Mouse (Mus musculus) adrenal gland, postnatal 36 days (tissue): ENCODE data around the gene Rpp14. TPM values are rescaled to one million over a fixed set of nuclear protein-coding genes. Genes with fewer than 3 reads are reported as not detected.
A peak's percentile ranks its signal among the peaks of the same experiment; 100 is the strongest.

Source experiments
- DNase-seq, 2 experiments: peaks; one replicate each; pipeline ENCODE4 v3.0.0; 2021; ENCODE audit warnings: mixed read lengths in 1 of 2
- long read RNA-seq, 2 experiments: library from polyadenylated mRNA; stranded (forward); transcript quantifications; one replicate each; pipeline ENCODE4 v2.0.0; 2021; ENCODE audit warnings: borderline sequencing depth in 2 of 2
- total RNA-seq, 2 experiments: library from RNA; stranded (reverse); gene quantifications; 2 replicates each; pipeline ENCODE4 v1.2.3; 2021

Rpp14 gene
- 10 to 100 TPM; 43.3 to 46.0 TPM for total RNA-seq
- long read RNA-seq, experiment 1, transcript Rpp14-201 (6 exons, 2,401 nt) = major isoform, 71 of 83 reads
- long read RNA-seq, experiment 1, partial matches to known transcripts = 1 of 83 reads
- long read RNA-seq, experiment 1, other reads (novel, unspliced or antisense) = 8 of 83 reads
- long read RNA-seq, experiment 2, transcript Rpp14-201 (6 exons, 2,401 nt) = major isoform, 21 of 25 reads
- long read RNA-seq, experiment 2, partial matches to known transcripts = 0 of 25 reads
- long read RNA-seq, experiment 2, other reads (novel, unspliced or antisense) = 3 of 25 reads

- DNase-seq = peak; percentile 95 to 96
Measured at GRCm38 (mm10) chr14:8080165-8080679, at the start of gene Rpp14. Gene Rpp14 (plus strand): TSS chr14:8080367.

GRCm38 (mm10) chr14:8030535-8030934 is 49.6 kb upstream of the Rpp14 start:
- peak; percentile 63 to 66 for DNase-seq

DNA sequence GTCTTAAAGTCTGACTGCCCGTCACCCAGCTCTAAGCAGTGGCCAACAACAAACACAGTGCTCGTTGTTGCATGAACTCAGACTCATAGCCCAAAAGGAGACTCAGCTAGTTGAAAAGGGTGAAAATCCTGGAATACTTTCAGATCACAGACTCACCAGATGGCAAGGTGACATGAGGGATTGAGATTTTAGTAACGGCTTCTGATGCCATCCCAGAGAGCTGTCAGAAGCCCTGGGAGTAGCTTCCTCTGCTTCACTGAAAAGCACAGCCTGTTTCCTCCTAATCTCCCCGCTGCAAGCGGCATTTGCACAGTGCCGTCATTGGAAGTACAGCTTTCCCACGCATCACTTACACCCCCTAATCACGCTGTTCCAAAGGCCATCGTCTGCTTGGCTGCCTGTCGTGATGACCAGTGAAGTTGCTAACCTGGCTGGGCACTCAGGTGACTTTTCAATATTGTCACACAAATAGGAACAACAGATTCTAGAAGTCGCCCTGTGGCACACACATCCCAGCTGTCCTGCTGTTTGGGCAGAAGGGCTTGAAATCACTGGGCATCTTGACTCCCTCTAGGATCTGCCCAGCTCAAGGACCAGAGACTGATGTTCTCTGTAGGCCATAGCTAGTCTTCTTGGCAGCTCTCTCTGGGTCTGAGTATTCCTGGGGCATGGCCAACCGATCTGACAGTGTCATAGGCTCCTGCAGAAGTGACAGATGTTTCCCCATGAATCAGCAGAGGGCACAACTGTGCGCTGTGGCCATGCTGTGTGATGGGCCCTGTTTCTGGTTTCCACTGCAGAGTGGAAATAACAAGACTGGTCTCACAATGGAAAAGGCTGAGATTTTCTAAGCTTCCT is 47.9 kb upstream of the Rpp14 start:
- peak; percentile 80 to 83 for DNase-seq

GRCm38 (mm10) chr14:8034561-8034960 is 45.6 kb upstream of the Rpp14 start:
- DNase-seq = no peak

- DNase-seq = no peak
Measured at GRCm38 (mm10) chr14:8035951-8036350, 44.2 kb upstream of the Rpp14 start.

DNA sequence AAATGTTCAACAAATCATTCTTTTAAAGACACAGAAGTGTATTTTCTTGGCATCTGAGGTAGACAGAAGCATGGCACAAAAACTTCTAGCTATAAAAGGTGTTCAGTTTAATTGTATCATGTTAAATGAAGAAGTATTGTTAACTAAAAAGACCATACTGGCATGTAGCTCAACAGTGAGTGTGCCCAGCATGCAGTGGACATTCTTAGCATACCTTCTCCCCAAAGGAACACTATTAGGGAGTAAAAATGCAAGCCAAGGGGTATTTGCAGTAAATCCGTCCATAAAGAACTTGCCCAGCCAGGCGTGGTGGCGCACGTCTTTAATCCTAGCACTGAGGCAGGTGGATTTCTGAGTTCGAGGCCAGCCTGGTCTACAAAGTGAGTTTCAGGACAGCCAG is 43.8 kb upstream of the Rpp14 start:
- no peak for DNase-seq

- no peak for DNase-seq
Measured at GRCm38 (mm10) chr14:8038150-8038549, 42.0 kb upstream of the Rpp14 start.

- DNase-seq = peak; percentile 87 to 90
Measured at GRCm38 (mm10) chr14:8038791-8039448, 41.2 kb upstream of the Rpp14 start.

- no peak for DNase-seq
Measured at GRCm38 (mm10) chr14:8040179-8040578, 40.0 kb upstream of the Rpp14 start.

GRCm38 (mm10) chr14:8040911-8041678 is 39.1 kb upstream of the Rpp14 start:
- no peak for DNase-seq

DNA sequence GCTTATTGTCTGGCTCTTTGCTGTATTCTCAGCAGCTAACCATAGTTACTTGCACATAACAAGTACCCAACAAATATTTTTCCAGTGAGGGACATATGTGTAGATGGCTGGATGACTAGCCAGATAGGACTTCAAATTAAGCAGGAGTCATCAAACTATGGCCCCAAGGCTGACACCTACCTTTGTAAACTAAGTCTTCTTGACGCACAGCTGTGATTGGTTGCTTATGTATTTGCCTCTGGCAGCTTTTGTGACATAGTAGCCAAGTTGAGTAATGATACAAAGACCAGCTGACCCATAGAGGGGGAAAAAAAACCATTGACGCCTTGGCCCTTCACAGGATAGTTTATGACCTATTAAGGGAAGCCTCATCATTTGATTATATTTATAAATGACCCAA is 38.0 kb upstream of the Rpp14 start:
- DNase-seq = no peak

- DNase-seq = no peak
Measured at GRCm38 (mm10) chr14:8042577-8042976, 37.6 kb upstream of the Rpp14 start.

GRCm38 (mm10) chr14:8044330-8044729 is 35.8 kb upstream of the Rpp14 start:
- peak in 1 of 2 experiments; percentile 37 for DNase-seq

DNA sequence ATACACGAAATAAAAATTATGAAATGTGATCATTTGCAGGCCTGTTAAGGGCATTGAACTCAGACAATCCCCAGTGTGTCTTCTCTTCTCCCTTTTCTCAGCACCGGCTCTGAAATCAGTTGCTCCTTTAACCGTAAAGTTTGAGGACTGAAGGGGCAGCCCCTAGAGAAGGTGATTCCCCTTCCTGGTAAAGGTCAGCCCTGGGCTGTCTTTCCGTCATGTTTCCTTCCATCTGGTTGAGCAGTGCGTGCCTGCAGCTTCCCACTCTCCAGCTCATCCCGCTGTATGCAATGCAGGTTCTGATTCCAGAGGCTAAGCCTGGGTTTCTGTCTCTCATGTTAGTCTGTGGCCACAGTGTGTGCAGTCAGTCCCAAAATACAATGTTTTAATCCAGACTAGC is 35.4 kb upstream of the Rpp14 start:
- no peak for DNase-seq

GRCm38 (mm10) chr14:8045187-8045846 is 34.9 kb upstream of the Rpp14 start:
- no peak for DNase-seq

DNA sequence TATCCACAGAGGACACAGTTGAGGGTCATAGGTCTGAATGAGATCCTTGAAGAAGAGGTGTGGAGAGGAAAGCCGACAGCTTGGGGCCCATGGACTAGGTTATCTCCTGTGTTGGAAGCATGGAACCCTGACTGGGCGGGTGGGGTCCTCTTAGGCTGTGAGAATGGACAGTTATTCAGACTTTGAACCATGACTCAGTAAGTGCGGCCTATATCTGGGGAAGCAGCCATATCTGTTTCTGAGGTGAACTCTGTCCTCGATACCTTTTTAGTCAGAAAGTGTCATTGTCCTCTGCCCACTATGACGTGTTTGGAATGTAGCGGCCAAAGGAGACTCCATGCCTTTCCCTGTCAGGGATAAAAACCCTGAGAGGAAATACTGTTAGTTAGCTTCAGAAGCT is 33.3 kb upstream of the Rpp14 start:
- DNase-seq = no peak

- no peak for DNase-seq
Measured at GRCm38 (mm10) chr14:8049334-8049733, 30.8 kb upstream of the Rpp14 start.

DNA sequence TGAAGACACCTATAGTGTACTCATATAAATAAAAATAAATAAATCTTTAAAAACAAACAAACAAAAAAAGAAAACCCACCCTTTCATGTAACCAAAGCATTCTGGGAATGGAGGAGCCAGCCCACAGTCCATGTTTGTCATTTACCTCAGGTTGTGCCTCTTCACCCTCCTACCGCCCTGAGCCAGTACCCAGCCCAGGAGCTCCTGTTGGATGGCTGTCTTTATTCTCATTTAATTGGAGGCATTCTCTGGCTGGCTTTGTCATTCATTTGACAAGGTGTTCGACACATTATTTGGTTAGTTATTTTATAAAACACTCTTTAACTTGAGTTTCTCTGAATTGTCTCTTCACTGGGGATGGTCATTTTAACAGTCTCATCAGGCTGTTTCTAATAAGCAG is 28.3 kb upstream of the Rpp14 start:
- no peak for DNase-seq

DNA sequence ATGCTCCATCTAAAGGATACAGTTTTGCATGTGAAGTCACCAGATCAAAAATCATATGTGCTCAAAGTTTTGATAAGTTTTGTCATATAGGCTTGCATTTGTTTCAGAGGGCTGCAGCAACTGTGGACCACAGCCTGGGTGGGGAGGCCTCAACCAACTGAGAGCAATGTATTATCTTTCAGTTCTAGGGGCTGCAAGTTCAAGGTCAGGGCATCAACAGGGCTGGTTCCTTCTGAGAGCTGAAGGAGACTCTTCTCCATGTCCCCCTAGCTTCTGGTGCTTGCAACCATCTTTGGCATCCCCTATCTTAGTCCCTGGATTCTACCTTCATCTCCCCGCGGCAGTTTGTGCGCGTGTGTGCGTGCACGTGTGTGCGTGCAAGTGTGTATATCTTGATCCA is 27.5 kb upstream of the Rpp14 start:
- no peak for DNase-seq

- no peak for DNase-seq
Measured at GRCm38 (mm10) chr14:8054310-8055102, 25.7 kb upstream of the Rpp14 start.

- no peak for DNase-seq
Measured at GRCm38 (mm10) chr14:8056076-8056475, 24.1 kb upstream of the Rpp14 start.
